In genomic region chr5:31696971-31697643, GRCm38 (mm10) we compare ENCODE assay signal across 7 mouse cellular contexts. TPM values are rescaled to one million over a fixed set of nuclear protein-coding genes. Genes with fewer than 3 reads are reported as not detected.
DNase-seq lines count a peak whose midpoint lies in the region; ATAC-seq lines count a peak whose summit lies in the region.

Rbks (minus strand) TSS chr5:31697627.

- H3K4me2 ChIP-seq in lung, embryonic 15.5 days = peak within 1 kb of the TSS; percentile 65
- peak within 1 kb of the TSS; percentile 57 for H3K4me2 ChIP-seq in embryonic facial prominence, embryonic 11.5 days (ENCODE audit: low read depth, low read length)
- H3K4me2 ChIP-seq in hindbrain, embryonic 16.5 days (ENCODE audit: low read length) = peak within 1 kb of the TSS; percentile 84
- peak within 1 kb of the TSS; percentile 72 for H3K4me2 ChIP-seq in midbrain, embryonic 12.5 days (replicated peaks)

- H3K4me1 ChIP-seq in lung, embryonic 15.5 days = peaks cover 11% of the 10 kb centered on the region; the same call in 1 of the 2 replicates
- 0 out of 2 replicates have a peak, but pooled peaks cover 2% of the 10 kb centered on the region for H3K4me1 ChIP-seq in embryonic facial prominence, embryonic 11.5 days (ENCODE audit: control insufficient read depth, insufficient read depth, low read length)
- H3K4me1 ChIP-seq in hindbrain, embryonic 16.5 days (ENCODE audit: control insufficient read depth, insufficient read depth, low read depth, low read length) = peaks cover 4% of the 10 kb centered on the region
- H3K4me1 ChIP-seq in midbrain, embryonic 12.5 days = peaks cover 5% of the 10 kb centered on the region

- H3K36me3 ChIP-seq in lung, embryonic 15.5 days = no peaks in the 10 kb centered on the region
- H3K36me3 ChIP-seq in embryonic facial prominence, embryonic 11.5 days (replicated peaks; ENCODE audit: control insufficient read depth, insufficient read depth, low read depth, low read length) = no peaks in the 10 kb centered on the region
- no peaks in the 10 kb centered on the region for H3K36me3 ChIP-seq in hindbrain, embryonic 16.5 days (ENCODE audit: control insufficient read depth, insufficient read depth, low read length)
- H3K36me3 ChIP-seq in midbrain, embryonic 12.5 days = no peaks in the 10 kb centered on the region

- DNase-seq in lung, postnatal 4 days = no peak
- DNase-seq in embryonic facial prominence, embryonic 11.5 days (ENCODE audit: low spot score) = no peak
- DNase-seq in gastrocnemius, adult 18-20 months (ENCODE audit: low spot score) = no peak
- no peak for DNase-seq in left cerebral cortex, adult 18-20 months (ENCODE audit: low spot score in 2 of 2)

- peak within 1 kb of the TSS; percentile 72 for H3K4me3 ChIP-seq in lung, embryonic 15.5 days
- H3K4me3 ChIP-seq in embryonic facial prominence, embryonic 11.5 days (ENCODE audit: low read depth, low read length) = peak within 1 kb of the TSS; percentile 76
- H3K4me3 ChIP-seq in hindbrain, embryonic 16.5 days (ENCODE audit: low read length) = peak within 1 kb of the TSS; percentile 86
- peak within 1 kb of the TSS; percentile 83 for H3K4me3 ChIP-seq in midbrain, embryonic 12.5 days

- ATAC-seq in lung, embryonic 15.5 days (ENCODE audit: borderline replicate concordance, extremely low read depth, low FRiP score, low TSS enrichment) = peak; percentile 58; the same call in 1 of the 2 replicates
- ATAC-seq in embryonic facial prominence, embryonic 11.5 days (replicated peaks; ENCODE audit: insufficient number of reproducible peaks, low FRiP score, low TSS enrichment, low read depth) = no peak; the same call in none of the 2 replicates
- peak; percentile 58 for ATAC-seq in hindbrain, embryonic 16.5 days
- no peak; the same call in 1 of the 2 replicates for ATAC-seq in midbrain, embryonic 12.5 days (ENCODE audit: low FRiP score, low read depth)

- H3K27ac ChIP-seq in lung, embryonic 15.5 days = peak within 1 kb of the TSS; percentile 89
- peak within 1 kb of the TSS; percentile 47 for H3K27ac ChIP-seq in embryonic facial prominence, embryonic 11.5 days (replicated peaks; ENCODE audit: low read depth, low read length)
- peak within 1 kb of the TSS; percentile 93 for H3K27ac ChIP-seq in hindbrain, embryonic 16.5 days (ENCODE audit: low read depth, low read length)
- peak within 1 kb of the TSS; percentile 84 for H3K27ac ChIP-seq in midbrain, embryonic 12.5 days (replicated peaks)

- H3K9ac ChIP-seq in lung, embryonic 15.5 days = peak within 1 kb of the TSS; percentile 83
- H3K9ac ChIP-seq in embryonic facial prominence, embryonic 11.5 days (replicated peaks; ENCODE audit: low read length) = peak within 1 kb of the TSS; percentile 77
- H3K9ac ChIP-seq in hindbrain, embryonic 16.5 days (ENCODE audit: low read depth, low read length) = peak within 1 kb of the TSS; percentile 90
- peak within 1 kb of the TSS; percentile 85 for H3K9ac ChIP-seq in midbrain, embryonic 12.5 days (replicated peaks)

- no peaks in the 10 kb centered on the region for H3K9me3 ChIP-seq in lung, embryonic 15.5 days
- no peaks in the 10 kb centered on the region for H3K9me3 ChIP-seq in embryonic facial prominence, embryonic 11.5 days (replicated peaks; ENCODE audit: control insufficient read depth, low read length)
- no peaks in the 10 kb centered on the region for H3K9me3 ChIP-seq in hindbrain, embryonic 16.5 days (ENCODE audit: control insufficient read depth, low read length)
- H3K9me3 ChIP-seq in midbrain, embryonic 12.5 days = no peaks in the 10 kb centered on the region

- H3K27me3 ChIP-seq in lung, embryonic 15.5 days = no peaks in the 10 kb centered on the region
- H3K27me3 ChIP-seq in embryonic facial prominence, embryonic 11.5 days (ENCODE audit: control insufficient read depth, insufficient read depth, low read length) = no peaks in the 10 kb centered on the region
- H3K27me3 ChIP-seq in hindbrain, embryonic 16.5 days (replicated peaks; ENCODE audit: control insufficient read depth, insufficient read depth, low read length) = no peaks in the 10 kb centered on the region
- no peaks in the 10 kb centered on the region for H3K27me3 ChIP-seq in midbrain, embryonic 12.5 days

- 6% methylated on average over 18 of the region's 18 CpGs for WGBS in lung, embryonic 15.5 days
- 7% methylated on average over 18 of the region's 18 CpGs for WGBS in embryonic facial prominence, embryonic 11.5 days
- WGBS in hindbrain, embryonic 16.5 days = 9% methylated on average over 16 of the region's 18 CpGs
- 9% methylated on average over 16 of the region's 18 CpGs for WGBS in midbrain, embryonic 12.5 days

RNA-seq across cellular contexts. Expression of gene Rbks, which starts in this region (rescaled TPM):
- polyA plus RNA-seq in lung, embryonic 15.5 days (2015; fragmentation: Nextera tagmentation; extraction: Ambion mirVana) = 3.0 and 3.7 TPM in 2 replicates
- 3.0 and 3.2 TPM in 2 replicates for polyA plus RNA-seq in embryonic facial prominence, embryonic 11.5 days (2014; fragmentation: Nextera tagmentation; extraction: Ambion mirVana)
- polyA plus RNA-seq in hindbrain, embryonic 16.5 days (2015; fragmentation: Nextera tagmentation; extraction: Ambion mirVana) = 2.0 and 2.8 TPM in 2 replicates
- polyA plus RNA-seq in midbrain, embryonic 12.5 days (2016; fragmentation: Nextera tagmentation; extraction: Ambion mirVana) = 2.0 and 2.4 TPM in 2 replicates
- total RNA-seq in gastrocnemius, adult 18-20 months (2021) = 1 to 10 TPM; 4.4 to 4.6 TPM
- 1 to 10 TPM; 3.3 to 4.5 TPM for total RNA-seq in left cerebral cortex, adult 18-20 months (2021)

Comparison
In these comparisons a context has a peak if more than half of its experiments do, and no peak if none do; other contexts are left out.
1. ATAC-seq: peak in lung, embryonic 15.5 days (single experiment) and hindbrain, embryonic 16.5 days (single experiment); none in embryonic facial prominence, embryonic 11.5 days (single experiment) and midbrain, embryonic 12.5 days (single experiment).
2. Peak in every context shown above with its lines, with median percentiles within 50 percentile points of each other: H3K27ac ChIP-seq, H3K4me2 ChIP-seq, H3K4me3 ChIP-seq and H3K9ac ChIP-seq.